Mouse (Mus musculus) lung, embryonic 15.5 days (tissue): ENCODE data around the gene Ptprg. TPM values are rescaled to one million over a fixed set of nuclear protein-coding genes. Genes with fewer than 3 reads are reported as not detected.

Source experiments
- ATAC-seq: fragments of 200-750 bp; cut with Nextera tagmentation; 2 replicates; pipeline ENCODE4 v1.8.0; 2017; ENCODE audit warnings: moderate number of reproducible peaks, borderline replicate concordance; ENCODE audit not compliant: low FRiP score, low TSS enrichment; ENCODE audit errors: extremely low read depth
- H3K27ac ChIP-seq: fragments of 300-500 bp; sonication (generic); 2 replicates; pipeline ENCODE4 v1.5.1; 2015; ENCODE audit warnings: moderate library complexity, mild to moderate bottlenecking, inconsistent platforms
- H3K27me3 ChIP-seq: fragments of 300-500 bp; sonication (generic); 2 replicates; pipeline ENCODE4 v1.6.1; 2015; ENCODE audit warnings: inconsistent platforms
- H3K36me3 ChIP-seq: fragments of 300-500 bp; sonication (generic); 2 replicates; pipeline ENCODE4 v1.6.1; 2015; ENCODE audit warnings: inconsistent platforms
- H3K4me1 ChIP-seq: fragments of 300-500 bp; sonication (generic); 2 replicates; pipeline ENCODE4 v1.6.1; 2015; ENCODE audit warnings: inconsistent platforms
- H3K4me2 ChIP-seq: fragments of 300-500 bp; sonication (generic); 2 replicates; pipeline ENCODE4 v1.6.1; 2015; ENCODE audit warnings: inconsistent platforms, mild to moderate bottlenecking, moderate library complexity
- H3K4me3 ChIP-seq: fragments of 300-500 bp; sonication (generic); 2 replicates; pipeline ENCODE4 v1.5.1; 2015; ENCODE audit warnings: mild to moderate bottlenecking, inconsistent platforms
- H3K9ac ChIP-seq: fragments of 300-500 bp; sonication (generic); 2 replicates; pipeline ENCODE4 v1.6.1; 2015; ENCODE audit warnings: inconsistent platforms
- H3K9me3 ChIP-seq: fragments of 300-500 bp; sonication (generic); 2 replicates; pipeline ENCODE4 v1.6.1; 2016; ENCODE audit warnings: inconsistent platforms
- WGBS: fragments of 180-500 bp; shearing (Covaris S2); methylation state at CpG from one replicate; pipeline ENCODE4 v1.1.7; 2015; 5-methylcytosine and 5-hydroxymethylcytosine counted together
- polyA plus RNA-seq: library from polyadenylated mRNA; unstranded; fragments of >200 nt; fragmentation: Nextera tagmentation; extraction: Ambion mirVana; gene quantifications from 2 replicates; pipeline ENCODE4 v1.2.1, GENCODE M21; 2015

The Ptprg gene
- polyA plus RNA-seq, 1 experiment from 2014 or later = 29.9 TPM

DNA sequence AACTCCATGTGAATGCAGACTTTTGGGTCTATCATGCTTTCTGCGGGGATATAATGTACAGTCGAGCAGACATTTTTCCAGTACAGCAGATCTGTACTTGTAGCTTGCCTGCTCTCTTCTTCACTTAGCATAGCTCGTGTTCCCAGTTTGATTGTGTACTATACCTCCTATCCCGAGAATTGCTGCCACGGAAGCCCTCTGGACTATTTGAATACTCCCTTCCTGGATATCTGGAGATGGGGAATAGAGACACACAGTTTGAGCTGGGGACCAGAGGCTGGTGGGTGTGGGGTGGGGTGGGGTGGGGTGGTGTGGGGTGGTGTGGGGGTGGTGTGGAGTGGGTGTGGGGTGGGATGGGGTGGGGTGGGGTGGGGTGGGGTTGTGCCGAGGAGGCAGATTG, 263.9 kb downstream of the Ptprg start:
- Histone ChIP-seq H3K9ac (no peak overlapping the region), H3K4me3 (no peak overlapping the region), H3K4me1 (no peaks in the 10 kb centered on the region), H3K36me3 (no peaks in the 10 kb centered on the region), H3K27me3 (no peaks in the 10 kb centered on the region), H3K9me3 (no peaks in the 10 kb centered on the region), H3K27ac (no peak overlapping the region), H3K4me2 (no peak overlapping the region)
- 74% methylated on average over 6 of the region's 6 CpGs for WGBS
- no peak for ATAC-seq

DNA sequence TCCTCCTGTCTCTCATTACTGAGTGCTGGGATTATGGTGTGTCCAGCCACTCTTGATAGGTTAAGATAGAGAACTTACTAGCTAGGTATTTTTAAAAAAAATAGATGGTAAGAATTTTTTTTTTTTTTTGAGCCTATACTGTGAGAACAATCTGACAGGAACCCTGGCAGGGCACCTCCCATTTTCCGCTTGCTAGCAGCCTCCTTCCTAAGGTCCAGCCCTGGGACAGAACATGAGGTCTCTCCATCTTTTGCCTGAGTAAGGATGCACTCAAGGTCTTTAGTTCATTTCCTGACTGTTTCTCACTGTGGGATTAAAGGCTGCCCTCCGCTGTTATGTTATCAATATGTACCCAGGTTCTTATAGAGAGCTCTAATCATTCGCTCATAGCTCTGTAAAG, 264.7 kb downstream of the Ptprg start:
- ATAC-seq = no peak
- Histone ChIP-seq H3K4me1 (no peaks in the 10 kb centered on the region), H3K4me3 (no peak overlapping the region), H3K36me3 (no peaks in the 10 kb centered on the region), H3K9ac (no peak overlapping the region), H3K9me3 (no peaks in the 10 kb centered on the region), H3K27ac (no peak overlapping the region), H3K4me2 (no peak overlapping the region), H3K27me3 (no peaks in the 10 kb centered on the region)
- 84% methylated on average over 3 of the region's 3 CpGs for WGBS

GRCm38 (mm10) chr14:11818721-11819120, 265.4 kb downstream of the Ptprg start:
- no peaks in the 10 kb centered on the region for H3K9me3 ChIP-seq
- no peak overlapping the region for H3K27ac ChIP-seq
- no peak for ATAC-seq
- H3K4me1 ChIP-seq = no peaks in the 10 kb centered on the region
- H3K27me3 ChIP-seq = no peaks in the 10 kb centered on the region
- H3K9ac ChIP-seq = no peak overlapping the region
- H3K4me3 ChIP-seq = no peak overlapping the region
- H3K4me2 ChIP-seq = no peak overlapping the region
- 86% methylated on average over 8 of the region's 8 CpGs for WGBS
- H3K36me3 ChIP-seq = no peaks in the 10 kb centered on the region

GRCm38 (mm10) chr14:11819326-11819725, 266.0 kb downstream of the Ptprg start:
- H3K9ac ChIP-seq = no peak overlapping the region
- 88% methylated on average over 2 of the region's 2 CpGs for WGBS

GRCm38 (mm10) chr14:11822830-11823700, 269.7 kb downstream of the Ptprg start:
- Histone ChIP-seq H3K27me3 (no peaks in the 10 kb centered on the region), H3K9me3 (no peaks in the 10 kb centered on the region), H3K9ac (no peak overlapping the region), H3K4me1 (no peaks in the 10 kb centered on the region), H3K27ac (no peak overlapping the region), H3K4me2 (no peak overlapping the region), H3K4me3 (no peak overlapping the region), H3K36me3 (no peaks in the 10 kb centered on the region)
- no peak for ATAC-seq
- 66% methylated on average over 7 of the region's 7 CpGs for WGBS

More at GRCm38 (mm10) chr14:11819326-11819725, 266.0 kb downstream of the Ptprg start:
- Histone ChIP-seq H3K4me3 (no peak overlapping the region), H3K4me1 (no peaks in the 10 kb centered on the region), H3K27me3 (no peaks in the 10 kb centered on the region), H3K9me3 (no peaks in the 10 kb centered on the region), H3K27ac (no peak overlapping the region), H3K4me2 (no peak overlapping the region), H3K36me3 (no peaks in the 10 kb centered on the region)
- no peak for ATAC-seq

DNA sequence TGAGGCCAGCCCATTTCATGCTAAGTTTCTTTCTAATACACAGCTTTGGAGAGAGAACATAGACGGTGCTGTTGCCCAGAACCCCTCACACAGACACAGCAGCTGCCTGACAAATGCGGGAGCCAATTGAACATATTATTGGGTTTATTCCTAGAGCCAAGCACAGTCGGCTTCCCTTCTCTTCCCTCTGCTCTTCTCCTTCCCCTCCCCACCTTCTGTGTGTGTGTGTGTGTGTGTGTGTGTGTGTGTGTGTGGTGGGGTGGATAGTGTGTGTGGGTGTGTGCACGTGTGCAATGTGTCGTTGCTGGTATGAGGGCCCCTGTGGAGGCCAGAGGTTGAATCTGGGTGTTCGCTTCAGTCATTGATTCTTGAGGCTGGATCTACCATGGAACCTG, 270.4 kb downstream of the Ptprg start:
- Histone ChIP-seq H3K27ac (no peak overlapping the region), H3K4me1 (no peaks in the 10 kb centered on the region)

GRCm38 (mm10) chr14:11824915-11825314, 271.6 kb downstream of the Ptprg start:
- Histone ChIP-seq H3K4me3 (no peak overlapping the region), H3K4me1 (no peaks in the 10 kb centered on the region), H3K9ac (no peak overlapping the region), H3K27me3 (no peaks in the 10 kb centered on the region), H3K27ac (no peak overlapping the region), H3K36me3 (no peaks in the 10 kb centered on the region), H3K4me2 (no peak overlapping the region), H3K9me3 (no peaks in the 10 kb centered on the region)
- ATAC-seq = no peak
- WGBS = 84% methylated on average over 8 of the region's 8 CpGs

More for the DNA sequence above, 270.4 kb downstream of the Ptprg start:
- ATAC-seq = no peak
- no peak overlapping the region for H3K4me3 ChIP-seq
- no peaks in the 10 kb centered on the region for H3K36me3 ChIP-seq
- 70% methylated on average over 6 of the region's 6 CpGs for WGBS
- H3K27me3 ChIP-seq = no peaks in the 10 kb centered on the region
- no peak overlapping the region for H3K9ac ChIP-seq
- H3K9me3 ChIP-seq = no peaks in the 10 kb centered on the region
- H3K4me2 ChIP-seq = no peak overlapping the region

- Histone ChIP-seq H3K9ac (no peak overlapping the region), H3K4me3 (no peak overlapping the region), H3K4me2 (no peak overlapping the region), H3K27me3 (no peaks in the 10 kb centered on the region), H3K36me3 (no peaks in the 10 kb centered on the region), H3K27ac (no peak overlapping the region), H3K9me3 (no peaks in the 10 kb centered on the region), H3K4me1 (no peaks in the 10 kb centered on the region)
- no peak for ATAC-seq
- 88% methylated on average over 2 of the region's 2 CpGs for WGBS
Observed at GRCm38 (mm10) chr14:11825551-11825950, 272.2 kb downstream of the Ptprg start.

DNA sequence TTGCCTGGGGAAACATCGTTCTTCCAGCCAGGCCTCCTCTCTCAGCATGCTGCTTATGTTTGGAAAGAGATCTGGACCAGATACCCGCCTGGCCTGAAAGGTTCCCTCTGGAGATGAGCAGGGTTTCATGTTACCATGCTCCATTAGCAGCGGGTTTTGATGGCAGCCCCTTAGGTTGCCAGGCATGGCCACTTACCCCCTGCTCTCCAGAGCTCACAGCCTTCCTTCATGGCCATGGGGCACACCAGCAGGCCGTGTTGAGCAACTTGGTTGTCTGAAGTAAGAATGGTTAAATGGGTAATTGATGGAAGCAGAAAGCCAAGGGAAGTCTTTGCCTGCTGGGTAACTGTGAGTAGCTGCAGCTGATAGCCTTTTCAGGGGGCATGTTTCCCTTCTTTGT, 274.8 kb downstream of the Ptprg start:
- no peak overlapping the region for H3K4me3 ChIP-seq
- no peak overlapping the region for H3K9ac ChIP-seq
- H3K27me3 ChIP-seq = no peaks in the 10 kb centered on the region
- 23% methylated on average over 4 of the region's 4 CpGs for WGBS
- no peak for ATAC-seq
- H3K27ac ChIP-seq = no peak overlapping the region
- H3K4me2 ChIP-seq = no peak overlapping the region
- H3K4me1 ChIP-seq = no peaks in the 10 kb centered on the region
- no peaks in the 10 kb centered on the region for H3K36me3 ChIP-seq
- H3K9me3 ChIP-seq = no peaks in the 10 kb centered on the region

- no peak overlapping the region for H3K27ac ChIP-seq
- no peak overlapping the region for H3K9ac ChIP-seq
- no peak overlapping the region for H3K4me2 ChIP-seq
- no peaks in the 10 kb centered on the region for H3K36me3 ChIP-seq
- no peaks in the 10 kb centered on the region for H3K27me3 ChIP-seq
- WGBS = 76% methylated on average over 3 of the region's 3 CpGs
- H3K4me3 ChIP-seq = no peak overlapping the region
- ATAC-seq = no peak
- H3K9me3 ChIP-seq = no peaks in the 10 kb centered on the region
- no peaks in the 10 kb centered on the region for H3K4me1 ChIP-seq
Observed at GRCm38 (mm10) chr14:11833678-11834077, 280.3 kb downstream of the Ptprg start.

GRCm38 (mm10) chr14:11835706-11836445, 282.5 kb downstream of the Ptprg start:
- H3K4me3 ChIP-seq = no peak overlapping the region
- ATAC-seq = no peak
- H3K27ac ChIP-seq = no peak overlapping the region
- H3K9ac ChIP-seq = no peak overlapping the region
- no peaks in the 10 kb centered on the region for H3K27me3 ChIP-seq
- no peaks in the 10 kb centered on the region for H3K4me1 ChIP-seq
- WGBS = 71% methylated on average over 12 of the region's 12 CpGs
- no peaks in the 10 kb centered on the region for H3K9me3 ChIP-seq
- no peaks in the 10 kb centered on the region for H3K36me3 ChIP-seq
- no peak overlapping the region for H3K4me2 ChIP-seq

DNA sequence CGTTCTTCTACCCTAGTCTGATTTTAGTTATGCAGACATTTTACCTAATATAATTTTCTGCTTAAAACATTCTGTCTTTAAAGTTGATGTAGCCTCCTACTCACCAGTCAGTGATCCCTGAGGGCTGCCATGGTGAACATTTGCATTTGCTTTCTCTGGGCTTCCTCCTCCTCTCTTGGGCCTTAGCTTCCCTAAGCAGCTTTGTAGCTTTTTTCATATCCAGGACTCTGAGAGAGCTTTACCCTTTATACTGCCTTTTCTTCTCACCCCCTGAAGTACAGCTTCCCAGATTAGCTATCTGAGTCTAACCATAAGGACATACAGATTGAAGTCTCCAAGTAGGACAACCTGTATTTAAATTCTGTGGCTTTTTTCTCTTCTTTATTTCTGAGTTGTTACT, 284.4 kb downstream of the Ptprg start:
- Histone ChIP-seq H3K4me1 (no peaks in the 10 kb centered on the region), H3K9me3 (no peaks in the 10 kb centered on the region), H3K36me3 (no peaks in the 10 kb centered on the region), H3K4me2 (no peak overlapping the region), H3K9ac (no peak overlapping the region), H3K4me3 (no peak overlapping the region), H3K27me3 (no peaks in the 10 kb centered on the region), H3K27ac (no peak overlapping the region)
- 92% methylated on average over 1 of the region's 1 CpGs for WGBS
- no peak for ATAC-seq
